Mouse (Mus musculus) spleen, adult 2 months (tissue): ENCODE results near the gene Rnf40.

ENCODE experiments used
- CTCF ChIP-seq: fragments of 200-500 bp; IDR thresholded peaks from 2 replicates; pipeline ENCODE4 v1.5.1; 2011; ENCODE audit warnings: mild to moderate bottlenecking, inconsistent platforms; ENCODE audit not compliant: insufficient read depth, insufficient read length, insufficient replicate concordance; ENCODE audit errors: extremely low read depth
- POLR2A ChIP-seq: fragments of 200-500 bp; IDR thresholded peaks from 2 replicates; pipeline ENCODE4 v1.6.1; 2011; ENCODE audit warnings: low read depth, low read length, inconsistent platforms

GRCm38 (mm10) chr7:127592575-127592974, 4.0 kb downstream of the Rnf40 start:
- no peak for TF ChIP-seq POLR2A
- no peak for TF ChIP-seq CTCF
